Mouse (Mus musculus): ENCODE measurements around the gene Vamp4.

GRCm38 (mm10) chr1:162639051-162639750, 68.9 kb downstream of the Vamp4 start, which contains the start of gene Myoc:
- TF ChIP-seq CTCF (IDR thresholded peaks at IDR 0.05; ENCODE audit: insufficient read depth, low read depth, low read length) (no peak), POLR2A (IDR thresholded peaks at IDR 0.05; ENCODE audit: insufficient read depth, low read depth, low read length) (no peak)
